8 mouse cellular contexts compared by ENCODE assay signal in genomic region chr1:136626141-136626540, GRCm38 (mm10). TPM values are rescaled to one million over a fixed set of nuclear protein-coding genes. Genes with fewer than 3 reads are reported as not detected.
DNase-seq lines count a peak whose midpoint lies in the region; ATAC-seq and TF ChIP-seq lines count a peak whose summit lies in the region.

No protein-coding gene starts in this region.

- intact Hi-C loops in heart, adult 2 months (cut with DNase I): no loop called here

- peaks cover 13% of the 10 kb centered on the region for H3K4me1 ChIP-seq in heart, adult 2 months (ENCODE audit: control insufficient read depth, insufficient read depth, low read length)
- peaks cover 57% of the 10 kb centered on the region for H3K4me1 ChIP-seq in E14TG2a.4 (replicated peaks; ENCODE audit: low read depth, low read length)
- peaks cover 32% of the 10 kb centered on the region for H3K4me1 ChIP-seq in forebrain, embryonic 16.5 days (replicated peaks; ENCODE audit: control insufficient read depth, insufficient read depth, low read length)
- H3K4me1 ChIP-seq in liver, embryonic 16.5 days (ENCODE audit: control insufficient read depth, low read depth, low read length): peaks cover 20% of the 10 kb centered on the region

- H3K4me3 ChIP-seq in heart, adult 2 months: peak overlapping the region; percentile 71
- peak overlapping the region; percentile 88 for H3K4me3 ChIP-seq in E14TG2a.4 (replicated peaks; ENCODE audit: low read length)
- H3K4me3 ChIP-seq in forebrain, embryonic 16.5 days (replicated peaks; ENCODE audit: low read length): peak overlapping the region; percentile 91
- H3K4me3 ChIP-seq in liver, embryonic 16.5 days (ENCODE audit: low read depth, low read length): peak overlapping the region; percentile 89

- H3K9ac ChIP-seq in heart, adult 2 months (ENCODE audit: low read depth, low read length): no peak overlapping the region; the same call in 1 of the 2 replicates
- H3K9ac ChIP-seq in forebrain, embryonic 16.5 days (replicated peaks; ENCODE audit: low read depth, low read length): peak overlapping the region; percentile 98; the same call in 1 of the 2 replicates
- H3K9ac ChIP-seq in liver, embryonic 16.5 days (ENCODE audit: low read depth, low read length): no peak overlapping the region

- no peak overlapping the region for H3K27ac ChIP-seq in heart, adult 2 months
- H3K27ac ChIP-seq in forebrain, embryonic 16.5 days (ENCODE audit: low read length): no peak overlapping the region
- no peak overlapping the region for H3K27ac ChIP-seq in liver, embryonic 16.5 days (ENCODE audit: low read length)

- H3K9me3 ChIP-seq in E14TG2a.4 (ENCODE audit: low read length): no peaks in the 10 kb centered on the region
- H3K9me3 ChIP-seq in forebrain, embryonic 16.5 days (ENCODE audit: control insufficient read depth, low read length): no peaks in the 10 kb centered on the region
- H3K9me3 ChIP-seq in liver, embryonic 16.5 days (replicated peaks; ENCODE audit: control insufficient read depth, low read length): no peaks in the 10 kb centered on the region

- WGBS in heart, adult 2 months: 82% methylated on average over 7 of the region's 7 CpGs
- 81% methylated on average over 7 of the region's 7 CpGs for WGBS in forebrain, embryonic 16.5 days
- 76% methylated on average over 7 of the region's 7 CpGs for WGBS in liver, embryonic 16.5 days (ENCODE audit: insufficient replicate concordance)

- H3K4me2 ChIP-seq in forebrain, embryonic 16.5 days (ENCODE audit: low read length): peak overlapping the region; percentile 86
- H3K4me2 ChIP-seq in liver, embryonic 16.5 days (ENCODE audit: low read depth, low read length): peak overlapping the region; percentile 74

- DNase-seq in heart, adult 2 months: no peak
- no peak for DNase-seq in heart, adult 8-10 months (ENCODE audit: low spot score)
- no peak for DNase-seq in urinary bladder, adult 2 months (ENCODE audit: low spot score)
- no peak for DNase-seq in layer of hippocampus, adult 8-10 months (ENCODE audit: low spot score in 2 of 2)
- no peak for DNase-seq in gastrocnemius, postnatal 4 days (ENCODE audit: low spot score in 2 of 2)

- TF ChIP-seq POLR2A in heart, adult 2 months (IDR thresholded peaks at IDR 0.05; ENCODE audit: insufficient read depth, low read depth, low read length): no peak

- ATAC-seq in forebrain, embryonic 16.5 days: no peak
- no peak for ATAC-seq in liver, embryonic 16.5 days (ENCODE audit: low read depth)

- no peaks in the 10 kb centered on the region for H3K27me3 ChIP-seq in heart, adult 2 months (ENCODE audit: control insufficient read depth, insufficient read depth, low read length)
- no peaks in the 10 kb centered on the region for H3K27me3 ChIP-seq in E14TG2a.4 (ENCODE audit: insufficient read depth, low read length)
- H3K27me3 ChIP-seq in forebrain, embryonic 16.5 days (replicated peaks; ENCODE audit: control insufficient read depth, insufficient read depth, low read length): no peaks in the 10 kb centered on the region
- no peaks in the 10 kb centered on the region for H3K27me3 ChIP-seq in liver, embryonic 16.5 days (ENCODE audit: control insufficient read depth, insufficient read depth, low read depth, low read length)

- TF ChIP-seq EP300 in heart, adult 2 months (IDR thresholded peaks at IDR 0.05; ENCODE audit: insufficient read depth, low read depth, low read length): no peak

- peaks cover 33% of the 10 kb centered on the region for H3K36me3 ChIP-seq in heart, adult 2 months (ENCODE audit: control insufficient read depth, insufficient read depth, low read length)
- H3K36me3 ChIP-seq in E14TG2a.4 (ENCODE audit: insufficient read depth, low read length): peaks cover 67% of the 10 kb centered on the region
- peaks cover 14% of the 10 kb centered on the region for H3K36me3 ChIP-seq in forebrain, embryonic 16.5 days (ENCODE audit: control insufficient read depth, insufficient read depth)
- no peaks in the 10 kb centered on the region for H3K36me3 ChIP-seq in liver, embryonic 16.5 days (ENCODE audit: control insufficient read depth, insufficient read depth)

- H3K79me2 ChIP-seq in heart, adult 2 months (replicated peaks; ENCODE audit: control insufficient read depth, insufficient read depth, low read length): peaks cover 3% of the 10 kb centered on the region; the same call in 1 of the 2 replicates

- TF ChIP-seq CTCF in heart, adult 2 months (IDR thresholded peaks at IDR 0.05): no peak
- TF ChIP-seq CTCF in E14TG2a.4 (conservative IDR thresholded peaks at IDR 0.05; ENCODE audit: low read length): no peak

RNA-seq across cellular contexts. Expression of gene Zfp281, which starts 1.4 kb away (rescaled TPM):
- 10 to 100 TPM in 1 of 2 experiments, 1 to 10 TPM in 1; 9.9 to 10.1 TPM for total RNA-seq in heart, adult 2 months (2021)
- 2.1 and 3.2 TPM in 2 replicates for polyA plus RNA-seq in heart, adult 2 months (2012; rRNA removed)
- 10 to 100 TPM in 2 of 4 experiments, 1 to 10 TPM in 2; 9.4 to 11.1 (median 10.1) TPM for total RNA-seq in heart, adult 8-10 months (2022)
- 26.1 and 30.2 TPM in 2 replicates for polyA plus RNA-seq in forebrain, embryonic 16.5 days (2015; fragmentation: Nextera tagmentation; extraction: Ambion mirVana)
- polyA plus RNA-seq in liver, embryonic 16.5 days (2015; fragmentation: Nextera tagmentation; extraction: Ambion mirVana): 6.4 TPM in 2 replicates
- 8.5 and 11.4 TPM in 2 replicates for polyA plus RNA-seq in urinary bladder, adult 2 months (2012; rRNA removed)
- total RNA-seq in layer of hippocampus, adult 8-10 months (2022): 10 to 100 TPM; 34.4 to 37.8 (median 34.9) TPM
- total RNA-seq in gastrocnemius, postnatal 4 days (2021): 10 to 100 TPM; 10.8 to 12.0 TPM
